8 mouse cellular contexts compared by ENCODE assay signal in genomic region chr17:26502808-26503671, GRCm38 (mm10). TPM values are rescaled to one million over a fixed set of nuclear protein-coding genes. Genes with fewer than 3 reads are reported as not detected.
DNase-seq lines count a peak whose midpoint lies in the region; ATAC-seq lines count a peak whose summit lies in the region.

No protein-coding gene starts in this region.

- ATAC-seq in heart, embryonic 11.5 days (replicated peaks; ENCODE audit: insufficient number of reproducible peaks, low FRiP score, low TSS enrichment): no peak; the same call in 1 of the 2 replicates
- ATAC-seq in kidney, embryonic 15.5 days (replicated peaks; ENCODE audit: low FRiP score): peak; percentile 62
- no peak for ATAC-seq in limb, embryonic 15.5 days (ENCODE audit: insufficient number of reproducible peaks, low FRiP score, low TSS enrichment, low read depth)
- peak; percentile 74 for ATAC-seq in midbrain, embryonic 16.5 days
- peak; percentile 51 for ATAC-seq in stomach, embryonic 15.5 days (ENCODE audit: insufficient read depth, low FRiP score, low read depth)

- no peaks in the 10 kb centered on the region for H3K9me3 ChIP-seq in heart, embryonic 11.5 days (replicated peaks; ENCODE audit: control insufficient read depth, low read length)
- no peaks in the 10 kb centered on the region for H3K9me3 ChIP-seq in kidney, embryonic 15.5 days (replicated peaks)
- no peaks in the 10 kb centered on the region for H3K9me3 ChIP-seq in limb, embryonic 15.5 days
- no peaks in the 10 kb centered on the region for H3K9me3 ChIP-seq in midbrain, embryonic 16.5 days (replicated peaks; ENCODE audit: control insufficient read depth, low read length, poor library complexity, severe bottlenecking)
- H3K9me3 ChIP-seq in stomach, embryonic 15.5 days: no peaks in the 10 kb centered on the region

- H3K27me3 ChIP-seq in heart, embryonic 11.5 days (ENCODE audit: control insufficient read depth, insufficient read depth, low read length): no peaks in the 10 kb centered on the region
- H3K27me3 ChIP-seq in kidney, embryonic 15.5 days: no peaks in the 10 kb centered on the region
- H3K27me3 ChIP-seq in limb, embryonic 15.5 days: no peaks in the 10 kb centered on the region
- no peaks in the 10 kb centered on the region for H3K27me3 ChIP-seq in midbrain, embryonic 16.5 days (ENCODE audit: control insufficient read depth, insufficient read depth, low read depth, low read length)
- no peaks in the 10 kb centered on the region for H3K27me3 ChIP-seq in stomach, embryonic 15.5 days (replicated peaks)

- 3% methylated on average over 20 of the region's 20 CpGs for WGBS in heart, embryonic 11.5 days (ENCODE audit: insufficient replicate concordance)
- 3% methylated on average over 20 of the region's 20 CpGs for WGBS in kidney, embryonic 15.5 days
- 6% methylated on average over 20 of the region's 20 CpGs for WGBS in limb, embryonic 15.5 days
- under 1% methylated on average over 20 of the region's 20 CpGs for WGBS in midbrain, embryonic 16.5 days
- 5% methylated on average over 20 of the region's 20 CpGs for WGBS in stomach, embryonic 15.5 days

- no peaks in the 10 kb centered on the region for H3K36me3 ChIP-seq in heart, embryonic 11.5 days (ENCODE audit: control insufficient read depth, insufficient read depth, low read length)
- peaks cover 9% of the 10 kb centered on the region; the same call in 1 of the 2 replicates for H3K36me3 ChIP-seq in kidney, embryonic 15.5 days
- peaks cover 7% of the 10 kb centered on the region for H3K36me3 ChIP-seq in limb, embryonic 15.5 days
- H3K36me3 ChIP-seq in midbrain, embryonic 16.5 days (ENCODE audit: control insufficient read depth, insufficient read depth, low read length): no peaks in the 10 kb centered on the region
- H3K36me3 ChIP-seq in stomach, embryonic 15.5 days: no peaks in the 10 kb centered on the region

- H3K4me3 ChIP-seq in heart, embryonic 11.5 days (ENCODE audit: low read depth, low read length): peak overlapping the region; percentile 1
- peak overlapping the region; percentile 33 for H3K4me3 ChIP-seq in kidney, embryonic 15.5 days (replicated peaks)
- peak overlapping the region; percentile 24 for H3K4me3 ChIP-seq in limb, embryonic 15.5 days
- H3K4me3 ChIP-seq in midbrain, embryonic 16.5 days (ENCODE audit: low read depth, low read length): peak overlapping the region; percentile 35
- H3K4me3 ChIP-seq in stomach, embryonic 15.5 days (replicated peaks): peak overlapping the region; percentile 18

- H3K4me2 ChIP-seq in heart, embryonic 11.5 days: peak overlapping the region; percentile 53
- peak overlapping the region; percentile 82 for H3K4me2 ChIP-seq in kidney, embryonic 15.5 days
- H3K4me2 ChIP-seq in limb, embryonic 15.5 days: peak overlapping the region; percentile 49
- H3K4me2 ChIP-seq in midbrain, embryonic 16.5 days (ENCODE audit: low read length): peak overlapping the region; percentile 71
- peak overlapping the region; percentile 53 for H3K4me2 ChIP-seq in stomach, embryonic 15.5 days

- H3K27ac ChIP-seq in heart, embryonic 11.5 days (ENCODE audit: low read depth, low read length): peak overlapping the region; percentile 87
- H3K27ac ChIP-seq in kidney, embryonic 15.5 days: peak overlapping the region; percentile 93
- peak overlapping the region; percentile 74 for H3K27ac ChIP-seq in limb, embryonic 15.5 days
- peak overlapping the region; percentile 95 for H3K27ac ChIP-seq in midbrain, embryonic 16.5 days (ENCODE audit: low read length)
- H3K27ac ChIP-seq in stomach, embryonic 15.5 days: peak overlapping the region; percentile 85

- peaks cover 42% of the 10 kb centered on the region for H3K4me1 ChIP-seq in heart, embryonic 11.5 days (ENCODE audit: control insufficient read depth, insufficient read depth, low read length)
- peaks cover 51% of the 10 kb centered on the region for H3K4me1 ChIP-seq in kidney, embryonic 15.5 days
- peaks cover 48% of the 10 kb centered on the region for H3K4me1 ChIP-seq in limb, embryonic 15.5 days
- peaks cover 43% of the 10 kb centered on the region for H3K4me1 ChIP-seq in midbrain, embryonic 16.5 days (ENCODE audit: control insufficient read depth, insufficient read depth, low read length)
- peaks cover 36% of the 10 kb centered on the region for H3K4me1 ChIP-seq in stomach, embryonic 15.5 days

- DNase-seq in urinary bladder, postnatal 14 days (ENCODE audit: low spot score): peak; percentile 75
- no peak for DNase-seq in urinary bladder, postnatal 10 days (ENCODE audit: low spot score)
- DNase-seq in embryo, embryonic 11.5 days (ENCODE audit: low read depth, low spot score): peak; percentile 72

- H3K9ac ChIP-seq in heart, embryonic 11.5 days (ENCODE audit: low read depth, low read length): peak overlapping the region; percentile 52; the same call in 1 of the 2 replicates
- H3K9ac ChIP-seq in kidney, embryonic 15.5 days: peak overlapping the region; percentile 21
- 0 out of 2 replicates have a peak overlapping the region, but pooled peaks have one; percentile 15 for H3K9ac ChIP-seq in limb, embryonic 15.5 days
- peak overlapping the region; percentile 75 for H3K9ac ChIP-seq in midbrain, embryonic 16.5 days (ENCODE audit: low read depth, low read length)
- no peak overlapping the region for H3K9ac ChIP-seq in stomach, embryonic 15.5 days

RNA-seq across cellular contexts. Expression of gene Ergic1, which starts 58.2 kb away (rescaled TPM):
- 147 TPM in 2 replicates for polyA plus RNA-seq in heart, embryonic 11.5 days (2014; fragmentation: Nextera tagmentation; extraction: Ambion mirVana)
- 124 and 131 TPM in 2 replicates for polyA plus RNA-seq in kidney, embryonic 15.5 days (2015; fragmentation: Nextera tagmentation; extraction: Ambion mirVana)
- 122 and 130 TPM in 2 replicates for polyA plus RNA-seq in limb, embryonic 15.5 days (2015; fragmentation: Nextera tagmentation; extraction: Ambion mirVana)
- 102 and 103 TPM in 2 replicates for polyA plus RNA-seq in midbrain, embryonic 16.5 days (2015; fragmentation: Nextera tagmentation; extraction: Ambion mirVana)
- polyA plus RNA-seq in stomach, embryonic 15.5 days (2015; fragmentation: Nextera tagmentation; extraction: Ambion mirVana): 106 and 113 TPM in 2 replicates

RNA-seq across cellular contexts. Expression of gene Dusp1, which starts 58.9 kb away (rescaled TPM):
- 30.0 and 33.9 TPM in 2 replicates for polyA plus RNA-seq in heart, embryonic 11.5 days (2014; fragmentation: Nextera tagmentation; extraction: Ambion mirVana)
- 23.1 and 24.8 TPM in 2 replicates for polyA plus RNA-seq in kidney, embryonic 15.5 days (2015; fragmentation: Nextera tagmentation; extraction: Ambion mirVana)
- polyA plus RNA-seq in limb, embryonic 15.5 days (2015; fragmentation: Nextera tagmentation; extraction: Ambion mirVana): 27.3 and 32.5 TPM in 2 replicates
- 33.4 and 35.1 TPM in 2 replicates for polyA plus RNA-seq in midbrain, embryonic 16.5 days (2015; fragmentation: Nextera tagmentation; extraction: Ambion mirVana)
- polyA plus RNA-seq in stomach, embryonic 15.5 days (2015; fragmentation: Nextera tagmentation; extraction: Ambion mirVana): 15.8 and 19.3 TPM in 2 replicates

Comparison
In these comparisons a context has a peak if more than half of its experiments do, and no peak if none do; other contexts are left out.
1. ATAC-seq: peak in kidney, embryonic 15.5 days (single experiment), midbrain, embryonic 16.5 days (single experiment) and stomach, embryonic 15.5 days (single experiment); none in heart, embryonic 11.5 days (single experiment) and limb, embryonic 15.5 days (single experiment).
2. Peak in every context shown above with its lines, with median percentiles within 50 percentile points of each other: H3K27ac ChIP-seq, H3K4me2 ChIP-seq and H3K4me3 ChIP-seq.